Mouse (Mus musculus): ENCODE measurements around the gene Trim54. TPM values are rescaled to one million over a fixed set of nuclear protein-coding genes. Genes with fewer than 3 reads are reported as not detected.

Gene Trim54
- polyA plus RNA-seq, 1 experiment from 2014 or later: 9.3 TPM

Other genes starting within 250 kb of the Trim54 start
- 43.7 and 48.6 TPM in 2 replicates for gene Tmem214, start 248.7 kb upstream of the Trim54 start, polyA plus RNA-seq (2014; fragmentation: Nextera tagmentation; extraction: Ambion mirVana)
- 10.5 and 10.8 TPM in 2 replicates for gene Agbl5, start 228.0 kb upstream of the Trim54 start, polyA plus RNA-seq (2014; fragmentation: Nextera tagmentation; extraction: Ambion mirVana)
- gene Ost4, start 208.9 kb upstream of the Trim54 start, polyA plus RNA-seq (2014; fragmentation: Nextera tagmentation; extraction: Ambion mirVana): 437 and 480 TPM in 2 replicates
- gene Emilin1, start 203.3 kb upstream of the Trim54 start, polyA plus RNA-seq (2014; fragmentation: Nextera tagmentation; extraction: Ambion mirVana): 91.8 and 108 TPM in 2 replicates
- gene Khk, start 195.3 kb upstream of the Trim54 start, polyA plus RNA-seq (2014; fragmentation: Nextera tagmentation; extraction: Ambion mirVana): 9.7 and 12.1 TPM in 2 replicates
- 2.0 and 3.8 TPM in 2 replicates for gene Cgref1, start 171.1 kb upstream of the Trim54 start, polyA plus RNA-seq (2014; fragmentation: Nextera tagmentation; extraction: Ambion mirVana)
- 49.7 and 59.5 TPM in 2 replicates for gene Preb, start 156.4 kb upstream of the Trim54 start, polyA plus RNA-seq (2014; fragmentation: Nextera tagmentation; extraction: Ambion mirVana)
- gene Tcf23, start 148.1 kb upstream of the Trim54 start, polyA plus RNA-seq (2014; fragmentation: Nextera tagmentation; extraction: Ambion mirVana): 0.07 and 0.15 TPM in 2 replicates
- 142 and 156 TPM in 2 replicates for gene Atraid, start 68.4 kb upstream of the Trim54 start, polyA plus RNA-seq (2014; fragmentation: Nextera tagmentation; extraction: Ambion mirVana)
- 6.5 and 7.2 TPM in 2 replicates for gene Slc5a6, start 67.8 kb upstream of the Trim54 start, polyA plus RNA-seq (2014; fragmentation: Nextera tagmentation; extraction: Ambion mirVana)
- 13.3 and 14.3 TPM in 2 replicates for gene Cad, start 61.9 kb upstream of the Trim54 start, polyA plus RNA-seq (2014; fragmentation: Nextera tagmentation; extraction: Ambion mirVana)
- not detected in 2 replicates for gene Dnajc5g, start 10.4 kb upstream of the Trim54 start, polyA plus RNA-seq (2014; fragmentation: Nextera tagmentation; extraction: Ambion mirVana)
- 0.26 and 0.43 TPM in 2 replicates for gene Slc30a3, start 8.5 kb upstream of the Trim54 start, polyA plus RNA-seq (2014; fragmentation: Nextera tagmentation; extraction: Ambion mirVana)
- gene Ucn, start 22.1 kb downstream of the Trim54 start, polyA plus RNA-seq (2014; fragmentation: Nextera tagmentation; extraction: Ambion mirVana): not detected in 2 replicates
- 98.9 and 111 TPM in 2 replicates for gene Mpv17, start 37.5 kb downstream of the Trim54 start, polyA plus RNA-seq (2014; fragmentation: Nextera tagmentation; extraction: Ambion mirVana)
- 1.1 and 2.0 TPM in 2 replicates for gene Gm29609, start 63.2 kb downstream of the Trim54 start, polyA plus RNA-seq (2014; fragmentation: Nextera tagmentation; extraction: Ambion mirVana)
- gene Gtf3c2, start 63.4 kb downstream of the Trim54 start, polyA plus RNA-seq (2014; fragmentation: Nextera tagmentation; extraction: Ambion mirVana): 39.9 and 42.6 TPM in 2 replicates
- 118 and 120 TPM in 2 replicates for gene Snx17, start 76.5 kb downstream of the Trim54 start, polyA plus RNA-seq (2014; fragmentation: Nextera tagmentation; extraction: Ambion mirVana)
- gene Eif2b4, start 76.7 kb downstream of the Trim54 start, polyA plus RNA-seq (2014; fragmentation: Nextera tagmentation; extraction: Ambion mirVana): 50.7 and 52.5 TPM in 2 replicates
- gene Zfp513, start 85.6 kb downstream of the Trim54 start, polyA plus RNA-seq (2014; fragmentation: Nextera tagmentation; extraction: Ambion mirVana): 3.3 and 4.3 TPM in 2 replicates
- 85.4 and 91.1 TPM in 2 replicates for gene Ppm1g, start 104.0 kb downstream of the Trim54 start, polyA plus RNA-seq (2014; fragmentation: Nextera tagmentation; extraction: Ambion mirVana)
- 124 and 125 TPM in 2 replicates for gene Nrbp1, start 124.2 kb downstream of the Trim54 start, polyA plus RNA-seq (2014; fragmentation: Nextera tagmentation; extraction: Ambion mirVana)
- 0.41 and 1.1 TPM in 2 replicates for gene Gm9970, start 124.5 kb downstream of the Trim54 start, polyA plus RNA-seq (2014; fragmentation: Nextera tagmentation; extraction: Ambion mirVana)
- 4.8 and 5.4 TPM in 2 replicates for gene Krtcap3, start 135.0 kb downstream of the Trim54 start, polyA plus RNA-seq (2014; fragmentation: Nextera tagmentation; extraction: Ambion mirVana)
- 22.3 and 28.5 TPM in 2 replicates for gene Ift172, start 174.4 kb downstream of the Trim54 start, polyA plus RNA-seq (2014; fragmentation: Nextera tagmentation; extraction: Ambion mirVana)
- 21.7 and 22.8 TPM in 2 replicates for gene Fndc4, start 179.4 kb downstream of the Trim54 start, polyA plus RNA-seq (2014; fragmentation: Nextera tagmentation; extraction: Ambion mirVana)
- not detected in 2 replicates for gene Gckr, start 180.7 kb downstream of the Trim54 start, polyA plus RNA-seq (2014; fragmentation: Nextera tagmentation; extraction: Ambion mirVana)